Mouse (Mus musculus): Measurements from ENCODE around the gene Dennd2a. TPM values are rescaled to one million over a fixed set of nuclear protein-coding genes. Genes with fewer than 3 reads are reported as not detected.

Gene Dennd2a
- polyA plus RNA-seq (2014; fragmentation: Nextera tagmentation; extraction: Ambion mirVana): 18.9 and 21.0 TPM in 2 replicates

- Histone ChIP-seq H3K4me2 (ENCODE audit: low read length) (peak within 1 kb of the TSS; percentile 68), H3K4me1 (replicated peaks; ENCODE audit: control insufficient read depth, insufficient read depth, low read length) (peaks cover 25% of the 10 kb centered on the region), H3K36me3 (ENCODE audit: control insufficient read depth, insufficient read depth, low read length) (no peaks in the 10 kb centered on the region), H3K9ac (ENCODE audit: low read length) (peak within 1 kb of the TSS; percentile 96), H3K4me3 (ENCODE audit: low read depth, low read length) (peak within 1 kb of the TSS; percentile 80), H3K27ac (ENCODE audit: low read depth) (peak within 1 kb of the TSS; percentile 96), H3K27me3 (replicated peaks; ENCODE audit: control insufficient read depth, insufficient read depth, low read length) (no peaks in the 10 kb centered on the region), H3K9me3 (ENCODE audit: control insufficient read depth, low read length) (no peaks in the 10 kb centered on the region)
- ATAC-seq (replicated peaks; ENCODE audit: low FRiP score, low TSS enrichment, low read depth) (peak; percentile 95), DNase-seq (ENCODE audit: low spot score) (peak; percentile 91)
- under 1% methylated on average over 40 of the region's 50 CpGs for WGBS
These were observed at the start of gene Dennd2a for GRCm38 (mm10) chr6:39557723-39558261. Gene Dennd2a, minus strand, starts transcription at chr6:39557867.

DNA sequence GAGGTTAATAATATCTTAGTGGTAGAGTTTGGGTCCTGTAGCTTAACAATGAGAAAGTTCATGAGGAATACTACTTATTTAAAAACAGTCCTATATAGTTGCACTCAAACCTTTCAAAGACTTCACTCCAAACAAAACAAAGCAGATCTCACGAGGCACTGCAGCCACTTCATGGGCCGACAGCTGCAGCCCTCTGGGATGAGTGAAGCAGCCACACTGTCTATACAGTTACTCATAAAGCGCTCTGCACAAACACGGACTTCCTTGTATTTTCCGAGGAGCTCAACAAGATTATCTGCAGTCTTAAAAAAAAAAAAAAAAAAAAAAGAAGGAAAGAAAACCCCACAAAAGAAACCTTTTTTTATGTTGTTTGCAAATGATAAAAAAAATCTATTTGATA is 49.7 kb upstream of the Dennd2a start:
- Histone ChIP-seq H3K9ac (ENCODE audit: low read length) (no peak overlapping the region), H3K4me1 (replicated peaks; ENCODE audit: control insufficient read depth, insufficient read depth, low read length) (peaks cover 6% of the 10 kb centered on the region; the same call in 1 of the 2 replicates), H3K9me3 (ENCODE audit: control insufficient read depth, low read length) (no peaks in the 10 kb centered on the region), H3K4me3 (ENCODE audit: low read depth, low read length) (no peak overlapping the region), H3K27ac (ENCODE audit: low read depth) (peak overlapping the region; percentile 27; the same call in 1 of the 2 replicates), H3K4me2 (ENCODE audit: low read length) (no peak overlapping the region), H3K36me3 (ENCODE audit: control insufficient read depth, insufficient read depth, low read length) (peaks cover 32% of the 10 kb centered on the region), H3K27me3 (replicated peaks; ENCODE audit: control insufficient read depth, insufficient read depth, low read length) (no peaks in the 10 kb centered on the region)
- DNase-seq (ENCODE audit: low spot score) (no peak), ATAC-seq (replicated peaks; ENCODE audit: low FRiP score, low TSS enrichment, low read depth) (no peak)
- 42% methylated on average over 5 of the region's 5 CpGs for WGBS

DNA sequence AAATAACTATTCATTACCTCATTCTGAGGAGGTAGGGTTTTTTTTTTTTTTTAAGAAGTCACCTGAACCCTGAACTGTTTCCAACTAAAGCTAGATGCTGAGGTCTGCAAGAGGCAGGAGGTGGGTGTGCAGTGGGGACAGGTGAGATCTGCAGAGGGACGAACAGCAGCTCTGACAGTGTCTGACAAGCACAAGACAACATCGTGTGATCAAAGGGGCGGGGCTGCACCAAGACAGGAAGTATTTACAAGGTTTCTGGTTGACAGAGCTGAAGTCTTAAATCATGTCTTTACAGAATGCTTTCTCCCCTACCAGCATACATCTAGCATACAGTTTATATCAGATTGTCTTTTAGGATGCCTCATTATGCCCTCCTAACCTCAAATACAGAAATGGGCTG is 49.2 kb upstream of the Dennd2a start:
- Histone ChIP-seq H3K27ac (ENCODE audit: low read depth) (peak overlapping the region; percentile 27; the same call in 1 of the 2 replicates), H3K4me1 (replicated peaks; ENCODE audit: control insufficient read depth, insufficient read depth, low read length) (peaks cover 6% of the 10 kb centered on the region; the same call in 1 of the 2 replicates), H3K4me3 (ENCODE audit: low read depth, low read length) (no peak overlapping the region), H3K27me3 (replicated peaks; ENCODE audit: control insufficient read depth, insufficient read depth, low read length) (no peaks in the 10 kb centered on the region), H3K9ac (ENCODE audit: low read length) (no peak overlapping the region), H3K9me3 (ENCODE audit: control insufficient read depth, low read length) (no peaks in the 10 kb centered on the region), H3K4me2 (ENCODE audit: low read length) (no peak overlapping the region), H3K36me3 (ENCODE audit: control insufficient read depth, insufficient read depth, low read length) (peaks cover 31% of the 10 kb centered on the region)
- WGBS: 51% methylated on average over 3 of the region's 3 CpGs
- no peak for ATAC-seq (replicated peaks; ENCODE audit: low FRiP score, low TSS enrichment, low read depth)
- DNase-seq (ENCODE audit: low spot score): no peak

GRCm38 (mm10) chr6:39606056-39606455 is 48.4 kb upstream of the Dennd2a start:
- Histone ChIP-seq H3K27ac (ENCODE audit: low read depth) (peak overlapping the region; percentile 9; the same call in 1 of the 2 replicates), H3K36me3 (ENCODE audit: control insufficient read depth, insufficient read depth, low read length) (peaks cover 24% of the 10 kb centered on the region), H3K4me3 (ENCODE audit: low read depth, low read length) (no peak overlapping the region), H3K4me1 (replicated peaks; ENCODE audit: control insufficient read depth, insufficient read depth, low read length) (peaks cover 6% of the 10 kb centered on the region; the same call in 1 of the 2 replicates), H3K4me2 (ENCODE audit: low read length) (no peak overlapping the region), H3K9ac (ENCODE audit: low read length) (no peak overlapping the region), H3K9me3 (ENCODE audit: control insufficient read depth, low read length) (no peaks in the 10 kb centered on the region), H3K27me3 (replicated peaks; ENCODE audit: control insufficient read depth, insufficient read depth, low read length) (no peaks in the 10 kb centered on the region)
- peak; percentile 41; the same call in 1 of the 2 replicates for ATAC-seq (replicated peaks; ENCODE audit: low FRiP score, low TSS enrichment, low read depth)
- 58% methylated on average over 6 of the region's 6 CpGs for WGBS
- no peak for DNase-seq (ENCODE audit: low spot score)

DNA sequence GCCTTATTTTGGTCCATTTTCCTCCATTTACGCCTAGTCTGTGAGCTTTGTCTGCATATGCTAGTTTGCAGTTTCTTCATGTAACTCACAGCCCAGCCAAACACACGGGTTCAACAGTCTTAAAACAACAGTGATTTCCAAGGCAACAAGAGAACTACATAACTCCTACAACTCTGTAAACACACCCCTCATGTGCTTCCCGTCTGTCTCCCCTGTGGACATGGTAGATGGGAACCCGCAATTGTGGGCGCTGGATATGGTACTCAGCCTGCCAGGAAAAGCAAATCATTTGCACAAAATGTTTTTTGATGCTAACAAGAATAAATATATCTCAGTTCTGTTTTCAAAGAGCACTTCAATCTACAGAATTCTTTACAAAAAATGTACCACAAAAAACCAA is 46.9 kb upstream of the Dennd2a start:
- H3K4me1 ChIP-seq (replicated peaks; ENCODE audit: control insufficient read depth, insufficient read depth, low read length): peaks cover 6% of the 10 kb centered on the region; the same call in 1 of the 2 replicates
- H3K27me3 ChIP-seq (replicated peaks; ENCODE audit: control insufficient read depth, insufficient read depth, low read length): no peaks in the 10 kb centered on the region
- no peak overlapping the region for H3K4me2 ChIP-seq (ENCODE audit: low read length)
- DNase-seq (ENCODE audit: low spot score) (no peak), ATAC-seq (replicated peaks; ENCODE audit: low FRiP score, low TSS enrichment, low read depth) (no peak)
- no peak overlapping the region for H3K9ac ChIP-seq (ENCODE audit: low read length)
- H3K4me3 ChIP-seq (ENCODE audit: low read depth, low read length): no peak overlapping the region
- H3K27ac ChIP-seq (ENCODE audit: low read depth): no peak overlapping the region
- H3K9me3 ChIP-seq (ENCODE audit: control insufficient read depth, low read length): no peaks in the 10 kb centered on the region
- peaks cover 31% of the 10 kb centered on the region for H3K36me3 ChIP-seq (ENCODE audit: control insufficient read depth, insufficient read depth, low read length)
- 71% methylated on average over 5 of the region's 5 CpGs for WGBS

GRCm38 (mm10) chr6:39601828-39602227 is 44.2 kb upstream of the Dennd2a start:
- Histone ChIP-seq H3K4me2 (ENCODE audit: low read length) (no peak overlapping the region), H3K27me3 (replicated peaks; ENCODE audit: control insufficient read depth, insufficient read depth, low read length) (no peaks in the 10 kb centered on the region), H3K9me3 (ENCODE audit: control insufficient read depth, low read length) (no peaks in the 10 kb centered on the region), H3K27ac (ENCODE audit: low read depth) (no peak overlapping the region), H3K4me1 (replicated peaks; ENCODE audit: control insufficient read depth, insufficient read depth, low read length) (peaks cover 3% of the 10 kb centered on the region; the same call in 1 of the 2 replicates), H3K9ac (ENCODE audit: low read length) (no peak overlapping the region), H3K4me3 (ENCODE audit: low read depth, low read length) (no peak overlapping the region), H3K36me3 (ENCODE audit: control insufficient read depth, insufficient read depth, low read length) (peaks cover 42% of the 10 kb centered on the region)
- WGBS: 85% methylated on average over 3 of the region's 3 CpGs
- ATAC-seq (replicated peaks; ENCODE audit: low FRiP score, low TSS enrichment, low read depth) (no peak), DNase-seq (ENCODE audit: low spot score) (no peak)

GRCm38 (mm10) chr6:39600851-39601250 is 43.2 kb upstream of the Dennd2a start:
- Histone ChIP-seq H3K27ac (ENCODE audit: low read depth) (no peak overlapping the region), H3K9ac (ENCODE audit: low read length) (no peak overlapping the region), H3K27me3 (replicated peaks; ENCODE audit: control insufficient read depth, insufficient read depth, low read length) (no peaks in the 10 kb centered on the region), H3K4me3 (ENCODE audit: low read depth, low read length) (no peak overlapping the region), H3K9me3 (ENCODE audit: control insufficient read depth, low read length) (no peaks in the 10 kb centered on the region), H3K4me2 (ENCODE audit: low read length) (no peak overlapping the region), H3K4me1 (replicated peaks; ENCODE audit: control insufficient read depth, insufficient read depth, low read length) (no peaks in the 10 kb centered on the region), H3K36me3 (ENCODE audit: control insufficient read depth, insufficient read depth, low read length) (peaks cover 46% of the 10 kb centered on the region)
- DNase-seq (ENCODE audit: low spot score) (no peak), ATAC-seq (replicated peaks; ENCODE audit: low FRiP score, low TSS enrichment, low read depth) (no peak)
- 86% methylated on average over 3 of the region's 3 CpGs for WGBS

- peak; percentile 98 for ATAC-seq (replicated peaks; ENCODE audit: low FRiP score, low TSS enrichment, low read depth)
- Histone ChIP-seq H3K4me1 (replicated peaks; ENCODE audit: control insufficient read depth, insufficient read depth, low read length) (peaks cover 9% of the 10 kb centered on the region), H3K4me2 (ENCODE audit: low read length) (peak within 1 kb of the TSS; percentile 83), H3K9me3 (ENCODE audit: control insufficient read depth, low read length) (no peaks in the 10 kb centered on the region), H3K27ac (ENCODE audit: low read depth) (peak within 1 kb of the TSS; percentile 82), H3K4me3 (ENCODE audit: low read depth, low read length) (peak within 1 kb of the TSS; percentile 90), H3K9ac (ENCODE audit: low read length) (peak within 1 kb of the TSS; percentile 78), H3K27me3 (replicated peaks; ENCODE audit: control insufficient read depth, insufficient read depth, low read length) (no peaks in the 10 kb centered on the region), H3K36me3 (ENCODE audit: control insufficient read depth, insufficient read depth, low read length) (peaks cover 28% of the 10 kb centered on the region)
- peak; percentile 100 for DNase-seq (ENCODE audit: low spot score)
- under 1% methylated on average over 56 of the region's 56 CpGs for WGBS
These were observed 34.9 kb upstream of the Dennd2a start, which contains the start of gene Ndufb2 for GRCm38 (mm10) chr6:39592401-39593214. Gene Ndufb2, plus strand, starts transcription at chr6:39592574.
